Mouse (Mus musculus) ES-Bruce4 (cell line): Measurements from ENCODE around the gene Dtwd1. TPM values are rescaled to one million over a fixed set of nuclear protein-coding genes. Genes with fewer than 3 reads are reported as not detected.
"Not testable (repeated sequence)": the region's sequence is repeated elsewhere in the genome, so short reads cannot be mapped to it uniquely, and the experiment has no call there.

Source experiments
- H3K27ac ChIP-seq: 2 replicates; pipeline ENCODE4 v1.5.1; 2012; ENCODE audit warnings: low read length, inconsistent platforms; ENCODE audit not compliant: insufficient read depth
- H3K27me3 ChIP-seq: 2 replicates; pipeline ENCODE4 v1.6.1; 2012; ENCODE audit warnings: mild to moderate bottlenecking, low read length, inconsistent platforms; ENCODE audit not compliant: control insufficient read depth, poor library complexity, insufficient read depth, severe bottlenecking
- H3K36me3 ChIP-seq: 2 replicates; pipeline ENCODE4 v1.6.1; 2012; ENCODE audit warnings: inconsistent platforms, mild to moderate bottlenecking, low read length, moderate library complexity; ENCODE audit not compliant: control insufficient read depth, poor library complexity, insufficient read depth, severe bottlenecking
- H3K4me1 ChIP-seq: one replicate; pipeline ENCODE4 v1.8.1; 2011; ENCODE audit warnings: low read length; ENCODE audit not compliant: control insufficient read depth, insufficient read depth
- H3K4me3 ChIP-seq: 2 replicates; pipeline ENCODE4 v1.5.1; 2011; ENCODE audit warnings: low read depth, mild to moderate bottlenecking, low read length
- H3K9ac ChIP-seq: 2 replicates; pipeline ENCODE4 v1.6.1; 2012; ENCODE audit warnings: low read depth, mild to moderate bottlenecking, inconsistent platforms; ENCODE audit not compliant: poor library complexity, severe bottlenecking
- H3K9me3 ChIP-seq: replicated peaks from 2 replicates; pipeline ENCODE4 v1.6.1; 2012; ENCODE audit warnings: mild to moderate bottlenecking, low read length, inconsistent platforms; ENCODE audit not compliant: control insufficient read depth, poor library complexity, insufficient read depth, severe bottlenecking
- CTCF ChIP-seq: IDR thresholded peaks from one replicate; pipeline ENCODE4 v1.8.1; 2011; ENCODE audit warnings: low read depth, low read length
- EP300 ChIP-seq: IDR thresholded peaks from 2 replicates; pipeline ENCODE4 v1.6.1; 2011; ENCODE audit warnings: low read depth, low read length; ENCODE audit not compliant: insufficient read depth
- POLR2A ChIP-seq: IDR thresholded peaks from one replicate; pipeline ENCODE4 v1.8.1; 2011; ENCODE audit warnings: low read length; ENCODE audit not compliant: insufficient read depth
- polyA plus RNA-seq: library from polyadenylated mRNA; stranded (reverse); fragments of >200 nt; gene quantifications from 2 replicates; pipeline ENCODE4 v1.2.4, GENCODE M21; 2011; ENCODE audit warnings: low read depth; ENCODE audit not compliant: missing spikeins, insufficient read depth, insufficient read length

Gene Dtwd1
- polyA plus RNA-seq, 1 experiment = 19.5 TPM

- Histone ChIP-seq H3K27ac (no peak overlapping the region), H3K9me3 (no peaks in the 10 kb centered on the region), H3K4me3 (no peak overlapping the region), H3K36me3 (no peaks in the 10 kb centered on the region), H3K9ac (no peak overlapping the region), H3K27me3 (no peaks in the 10 kb centered on the region; the same call in 1 of the 2 replicates), H3K4me1 (no peaks in the 10 kb centered on the region)
- TF ChIP-seq POLR2A (no peak), CTCF (no peak)
Measured at GRCm38 (mm10) chr2:126191306-126191705, 39.4 kb downstream of the Dtwd1 start.

DNA sequence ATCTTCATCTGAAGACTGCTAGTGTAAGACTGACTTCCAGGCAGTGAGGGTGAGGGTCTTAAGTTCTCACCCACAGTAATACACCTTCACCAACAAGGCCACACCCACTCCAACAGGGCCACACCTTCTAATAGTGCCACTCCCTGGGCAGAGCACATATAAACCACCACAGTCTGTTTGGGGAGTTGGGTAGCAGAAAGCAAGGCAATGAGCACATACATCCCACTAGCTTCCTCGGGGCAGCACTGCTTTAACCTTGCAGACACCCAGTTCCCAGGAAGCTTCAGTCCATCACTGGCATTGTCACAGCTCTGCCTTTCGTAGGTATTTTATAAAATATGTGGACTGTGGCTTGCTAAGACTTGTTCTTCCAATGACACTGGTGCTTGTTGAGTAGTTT lies 40.2 kb downstream of the Dtwd1 start:
- Histone ChIP-seq H3K9ac (no peak overlapping the region), H3K27ac (no peak overlapping the region), H3K9me3 (no peaks in the 10 kb centered on the region), H3K27me3 (no peaks in the 10 kb centered on the region; the same call in 1 of the 2 replicates), H3K4me3 (no peak overlapping the region), H3K36me3 (no peaks in the 10 kb centered on the region), H3K4me1 (no peaks in the 10 kb centered on the region)
- no peak for TF ChIP-seq EP300
- TF ChIP-seq POLR2A = no peak
- TF ChIP-seq CTCF = no peak

DNA sequence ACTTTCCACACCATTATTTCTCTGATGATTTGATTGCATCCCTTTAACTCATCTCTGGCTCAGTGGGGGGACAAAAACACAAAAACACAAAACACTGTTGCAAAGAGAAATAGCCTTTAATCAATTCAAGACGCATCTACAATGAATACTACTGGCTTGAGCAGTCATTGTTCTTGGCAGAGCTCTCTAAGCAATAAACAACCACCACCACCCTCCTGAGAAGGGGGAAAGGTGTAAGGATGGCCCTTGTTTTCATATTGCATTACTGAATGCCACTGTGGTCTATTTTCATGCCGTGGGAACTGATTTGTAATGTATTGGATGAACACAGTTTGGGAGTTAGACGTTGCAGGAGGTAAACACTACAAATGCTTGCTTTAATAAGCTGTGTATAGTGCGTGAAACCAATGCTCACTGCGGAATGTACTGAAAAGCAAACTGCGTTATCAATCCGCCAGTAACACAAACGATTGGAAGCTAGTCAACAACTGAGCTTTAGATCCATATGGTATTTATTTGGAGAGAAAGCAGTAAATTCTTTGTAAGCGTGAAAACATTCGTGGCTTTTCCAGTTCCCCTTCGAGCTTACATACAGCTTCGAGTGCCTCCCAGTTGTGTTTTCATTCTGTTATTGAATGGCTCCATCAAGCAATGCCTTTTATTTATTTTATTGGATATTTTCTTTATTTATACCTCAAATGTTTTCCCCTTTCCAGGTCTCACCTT lies 43.9 kb downstream of the Dtwd1 start:
- Histone ChIP-seq H3K27ac (no peak overlapping the region), H3K4me1 (no peaks in the 10 kb centered on the region), H3K9ac (no peak overlapping the region), H3K27me3 (no peaks in the 10 kb centered on the region; the same call in 1 of the 2 replicates), H3K36me3 (no peaks in the 10 kb centered on the region), H3K9me3 (no peaks in the 10 kb centered on the region), H3K4me3 (no peak overlapping the region)
- no peak for TF ChIP-seq CTCF
- TF ChIP-seq EP300 = no peak
- TF ChIP-seq POLR2A = no peak

GRCm38 (mm10) chr2:126198971-126199370 lies 47.0 kb downstream of the Dtwd1 start:
- H3K4me1 ChIP-seq = no peaks in the 10 kb centered on the region

GRCm38 (mm10) chr2:126211011-126211680 lies 59.2 kb downstream of the Dtwd1 start:
- Histone ChIP-seq H3K9me3 (0 out of 2 replicates have a peak, but pooled peaks cover 4% of the 10 kb centered on the region), H3K9ac (no peak overlapping the region), H3K4me3 (no peak overlapping the region), H3K27ac (no peak overlapping the region), H3K27me3 (no peaks in the 10 kb centered on the region), H3K36me3 (no peaks in the 10 kb centered on the region), H3K4me1 (no peaks in the 10 kb centered on the region)
- TF ChIP-seq CTCF = no peak
- no peak for TF ChIP-seq EP300
- no peak for TF ChIP-seq POLR2A

More at GRCm38 (mm10) chr2:126198971-126199370, 47.0 kb downstream of the Dtwd1 start:
- Histone ChIP-seq H3K9ac (no peak overlapping the region), H3K9me3 (no peaks in the 10 kb centered on the region), H3K27me3 (no peaks in the 10 kb centered on the region; the same call in 1 of the 2 replicates), H3K4me3 (no peak overlapping the region), H3K27ac (no peak overlapping the region), H3K36me3 (no peaks in the 10 kb centered on the region)
- no peak for TF ChIP-seq CTCF
- no peak for TF ChIP-seq EP300
- TF ChIP-seq POLR2A = no peak

DNA sequence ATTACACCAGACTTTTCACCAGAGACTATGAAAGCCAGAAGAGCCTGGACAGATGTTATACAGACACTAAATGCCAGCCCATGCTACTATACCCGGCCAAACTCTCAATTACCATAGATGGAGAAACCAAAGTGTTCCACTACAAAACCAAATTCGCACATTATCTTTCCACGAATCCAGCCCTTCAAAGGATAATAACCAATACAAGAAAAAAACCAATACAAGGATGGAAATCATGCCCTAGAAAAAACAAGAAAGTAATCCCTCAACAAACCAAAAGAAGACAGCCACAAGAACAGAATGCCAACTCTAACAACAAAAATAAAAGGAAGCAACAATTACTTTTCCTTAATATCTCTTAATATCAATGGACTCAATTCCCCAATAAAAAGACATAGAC lies 62.9 kb downstream of the Dtwd1 start, which contains the start of gene Gm17555:
Gene Gm17555 (plus strand): TSS at position 301 of the 400 bp plus-strand sequence.
- not testable (repeated sequence) for H3K27ac ChIP-seq, H3K4me3 ChIP-seq, H3K9me3 ChIP-seq, H3K4me1 ChIP-seq, H3K36me3 ChIP-seq, H3K27me3 ChIP-seq, H3K9ac ChIP-seq

Other genes with a start within 250 kb of the Dtwd1 start
- gene Fgf7, start 117.5 kb upstream of the Dtwd1 start, polyA plus RNA-seq = 0.34 TPM in 1 of 2 replicates, not detected in the other
- gene Fam227b, start 137 bp upstream of the Dtwd1 start, polyA plus RNA-seq = not detected in 2 replicates
- gene Gm17555, start 63.0 kb downstream of the Dtwd1 start, polyA plus RNA-seq = not detected in 2 replicates